Mouse (Mus musculus) heart, embryonic 12.5 days (tissue): ENCODE measurements around the gene Sf3b4. TPM values are rescaled to one million over a fixed set of nuclear protein-coding genes. Genes with fewer than 3 reads are reported as not detected.
"Not testable (repeated sequence)": the region's sequence is repeated elsewhere in the genome, so short reads cannot be mapped to it uniquely, and the experiment has no call there.

ENCODE experiments used
- ATAC-seq: fragments of 200-750 bp; cut with Nextera tagmentation; 2 replicates; pipeline ENCODE4 v1.8.0; 2017; ENCODE audit warnings: moderate TSS enrichment, moderate library complexity; ENCODE audit not compliant: insufficient number of reproducible peaks, low FRiP score
- H3K27ac ChIP-seq: fragments of 300-500 bp; sonication (generic); 2 replicates; pipeline ENCODE4 v1.5.1; 2016; ENCODE audit warnings: mild to moderate bottlenecking, moderate library complexity; ENCODE audit not compliant: poor library complexity, severe bottlenecking
- H3K27me3 ChIP-seq: fragments of 300-500 bp; sonication (generic); replicated peaks from 2 replicates; pipeline ENCODE4 v1.6.1; 2016; ENCODE audit warnings: mild to moderate bottlenecking, moderate library complexity
- H3K36me3 ChIP-seq: fragments of 300-500 bp; sonication (generic); 2 replicates; pipeline ENCODE4 v1.6.1; 2016; ENCODE audit warnings: mild to moderate bottlenecking, moderate library complexity
- H3K4me1 ChIP-seq: fragments of 300-500 bp; sonication (generic); replicated peaks from 2 replicates; pipeline ENCODE4 v1.6.1; 2016; ENCODE audit warnings: mild to moderate bottlenecking
- H3K4me2 ChIP-seq: fragments of 300-500 bp; sonication (generic); 2 replicates; pipeline ENCODE4 v1.6.1; 2016; ENCODE audit warnings: mild to moderate bottlenecking, moderate library complexity
- H3K4me3 ChIP-seq: fragments of 300-500 bp; sonication (generic); 2 replicates; pipeline ENCODE4 v1.5.1; 2016; ENCODE audit warnings: mild to moderate bottlenecking
- H3K9ac ChIP-seq: fragments of 300-500 bp; sonication (generic); 2 replicates; pipeline ENCODE4 v1.6.1; 2016; ENCODE audit warnings: mild to moderate bottlenecking, moderate library complexity
- H3K9me3 ChIP-seq: fragments of 300-500 bp; sonication (generic); replicated peaks from 2 replicates; pipeline ENCODE4 v1.6.1; 2016; ENCODE audit warnings: mild to moderate bottlenecking, moderate library complexity
- WGBS: fragments of 180-500 bp; shearing (Covaris S2); methylation state at CpG from one replicate; pipeline ENCODE4 v1.1.7; 2016; 5-methylcytosine and 5-hydroxymethylcytosine counted together
- polyA plus RNA-seq: library from polyadenylated mRNA; unstranded; fragments of >200 nt; fragmentation: Nextera tagmentation; extraction: Ambion mirVana; gene quantifications from 2 replicates; pipeline ENCODE4 v1.2.1, GENCODE M21; 2016

Sf3b4 gene
- polyA plus RNA-seq, 1 experiment from 2014 or later, result 107 TPM

GRCm38 (mm10) chr3:96160222-96160802 is 11.8 kb upstream of the Sf3b4 start:
- Histone ChIP-seq H3K27ac (peak overlapping the region; percentile 79), H3K36me3 (peaks cover 16% of the 10 kb centered on the region), H3K27me3 (peaks cover 7% of the 10 kb centered on the region; the same call in 1 of the 2 replicates), H3K9ac (peak overlapping the region; percentile 72), H3K4me3 (no peak overlapping the region), H3K9me3 (no peaks in the 10 kb centered on the region), H3K4me1 (peaks cover 18% of the 10 kb centered on the region), H3K4me2 (peak overlapping the region; percentile 91)
- ATAC-seq, result peak; percentile 74
- WGBS, result 40% methylated on average over 4 of the region's 4 CpGs

DNA sequence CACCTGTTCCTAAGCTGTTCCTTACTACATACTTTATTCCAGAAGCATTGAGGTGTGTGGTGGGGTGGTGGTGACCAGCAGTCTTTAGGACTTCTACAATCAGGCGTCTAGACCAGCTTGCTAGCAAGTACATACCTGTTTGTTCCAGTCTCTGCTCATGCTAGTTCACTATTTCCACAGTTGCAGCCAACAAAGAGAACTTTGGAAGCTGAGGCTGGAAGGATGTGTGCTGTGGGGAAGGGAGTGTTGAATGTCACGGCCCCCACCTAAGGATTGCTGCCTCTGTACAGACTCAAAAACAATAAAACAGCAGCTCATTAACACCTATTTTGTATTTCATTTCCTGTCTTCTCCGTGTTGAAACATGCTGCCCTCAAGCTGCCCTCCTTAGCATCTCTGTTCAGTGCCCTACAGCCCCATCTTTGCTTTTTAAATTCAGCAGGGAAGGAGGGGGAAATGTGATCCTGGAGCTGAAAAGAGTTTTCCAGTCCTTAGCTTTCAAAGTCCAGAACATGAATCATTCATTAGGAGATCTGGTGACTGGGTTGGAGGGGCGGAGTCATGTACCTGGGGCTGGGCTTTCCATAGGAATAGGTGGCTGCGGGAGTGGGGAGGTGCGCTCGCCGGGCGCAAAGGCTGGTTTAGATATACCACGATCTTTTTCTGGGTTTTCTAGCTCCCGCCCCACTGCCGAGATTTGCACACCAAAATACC is 11.2 kb upstream of the Sf3b4 start:
- Histone ChIP-seq H3K27ac (peak overlapping the region; percentile 79), H3K9me3 (no peaks in the 10 kb centered on the region), H3K4me3 (peak overlapping the region; percentile 43), H3K4me2 (peak overlapping the region; percentile 91), H3K36me3 (peaks cover 9% of the 10 kb centered on the region), H3K9ac (peak overlapping the region; percentile 72), H3K4me1 (peaks cover 18% of the 10 kb centered on the region), H3K27me3 (peaks cover 7% of the 10 kb centered on the region; the same call in 1 of the 2 replicates)
- 1% methylated on average over 12 of the region's 12 CpGs for WGBS
- peak; percentile 70 for ATAC-seq

GRCm38 (mm10) chr3:96161869-96162840 is 10.0 kb upstream of the Sf3b4 start, which contains the start of gene Mtmr11:
TSS of gene Mtmr11 (plus strand) at chr3:96162004.
- peaks cover 7% of the 10 kb centered on the region; the same call in 1 of the 2 replicates for H3K27me3 ChIP-seq
- peak within 1 kb of the TSS; percentile 79 for H3K27ac ChIP-seq
- peaks cover 18% of the 10 kb centered on the region for H3K4me1 ChIP-seq
- 11% methylated on average over 15 of the region's 16 CpGs for WGBS
- H3K36me3 ChIP-seq, result peaks cover 4% of the 10 kb centered on the region
- H3K9ac ChIP-seq, result peak within 1 kb of the TSS; percentile 72
- ATAC-seq, result no peak
- no peaks in the 10 kb centered on the region for H3K9me3 ChIP-seq
- peak within 1 kb of the TSS; percentile 43 for H3K4me3 ChIP-seq
- peak within 1 kb of the TSS; percentile 91 for H3K4me2 ChIP-seq

DNA sequence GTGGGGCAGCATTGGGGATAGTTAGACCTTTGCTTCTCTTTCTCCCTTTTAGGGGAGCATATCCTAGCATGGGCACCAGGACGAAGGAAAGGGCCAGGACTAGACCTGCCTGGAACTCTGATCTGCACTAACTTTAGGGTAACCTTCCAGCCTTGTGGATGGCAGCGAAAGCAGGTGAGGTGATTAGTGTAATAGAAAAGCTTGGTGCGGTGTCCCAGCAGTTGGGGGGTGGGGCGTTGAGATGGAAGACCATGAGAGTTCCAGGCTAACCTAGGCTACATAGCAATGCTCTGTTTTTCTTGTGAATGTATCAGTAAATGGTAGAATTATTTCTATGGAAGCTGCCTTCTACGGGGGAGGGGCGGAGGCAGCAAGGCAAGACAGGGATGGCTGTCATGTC is 9.1 kb upstream of the Sf3b4 start:
- H3K9ac ChIP-seq, result no peak overlapping the region
- no peak overlapping the region for H3K27ac ChIP-seq
- 80% methylated on average over 6 of the region's 6 CpGs for WGBS
- peaks cover 18% of the 10 kb centered on the region for H3K4me1 ChIP-seq
- H3K4me3 ChIP-seq, result 0 out of 2 replicates have a peak overlapping the region, but pooled peaks have one; percentile 43
- H3K36me3 ChIP-seq, result no peaks in the 10 kb centered on the region
- H3K4me2 ChIP-seq, result no peak overlapping the region
- H3K9me3 ChIP-seq, result no peaks in the 10 kb centered on the region
- H3K27me3 ChIP-seq, result peaks cover 7% of the 10 kb centered on the region; the same call in 1 of the 2 replicates
- no peak for ATAC-seq

DNA sequence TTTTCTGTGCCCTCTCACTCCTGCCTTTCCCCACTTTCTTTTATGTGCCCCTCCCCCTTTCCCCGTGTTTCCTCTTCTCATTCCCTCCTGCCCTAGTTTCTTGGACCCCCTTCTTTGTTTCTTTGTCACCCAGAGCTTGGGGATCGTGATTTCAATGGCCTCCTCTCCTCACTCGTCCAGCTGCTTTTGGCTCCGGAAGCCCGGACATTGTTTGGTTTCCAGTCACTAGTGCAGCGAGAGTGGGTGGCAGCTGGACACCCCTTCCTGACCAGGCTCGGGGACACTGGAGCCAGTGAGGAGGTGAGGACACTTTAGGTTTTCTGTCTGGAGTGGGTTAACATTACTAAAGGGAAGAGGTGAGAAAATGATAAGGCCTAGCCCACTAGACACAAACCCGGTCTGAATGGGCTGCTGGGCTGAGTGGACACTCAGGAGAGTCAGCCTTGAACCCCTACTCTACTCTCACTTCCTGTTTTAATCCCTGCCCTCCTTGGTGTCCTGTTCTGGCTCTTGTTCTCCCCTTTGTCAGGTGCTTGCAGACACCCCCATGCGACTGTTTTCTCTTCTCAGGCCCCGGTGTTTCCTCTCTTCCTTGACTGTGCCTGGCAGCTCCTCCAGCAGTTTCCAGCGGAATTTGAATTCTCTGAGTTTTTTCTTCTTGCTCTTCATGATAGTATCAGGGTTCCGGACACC is 3.5 kb upstream of the Sf3b4 start:
- Histone ChIP-seq H3K4me3 (no peak overlapping the region), H3K36me3 (peaks cover 10% of the 10 kb centered on the region), H3K4me2 (no peak overlapping the region), H3K9ac (no peak overlapping the region), H3K9me3 (no peaks in the 10 kb centered on the region), H3K27me3 (no peaks in the 10 kb centered on the region), H3K4me1 (peaks cover 28% of the 10 kb centered on the region), H3K27ac (peak overlapping the region; percentile 5; the same call in 1 of the 2 replicates)
- no peak for ATAC-seq
- 65% methylated on average over 12 of the region's 12 CpGs for WGBS

DNA sequence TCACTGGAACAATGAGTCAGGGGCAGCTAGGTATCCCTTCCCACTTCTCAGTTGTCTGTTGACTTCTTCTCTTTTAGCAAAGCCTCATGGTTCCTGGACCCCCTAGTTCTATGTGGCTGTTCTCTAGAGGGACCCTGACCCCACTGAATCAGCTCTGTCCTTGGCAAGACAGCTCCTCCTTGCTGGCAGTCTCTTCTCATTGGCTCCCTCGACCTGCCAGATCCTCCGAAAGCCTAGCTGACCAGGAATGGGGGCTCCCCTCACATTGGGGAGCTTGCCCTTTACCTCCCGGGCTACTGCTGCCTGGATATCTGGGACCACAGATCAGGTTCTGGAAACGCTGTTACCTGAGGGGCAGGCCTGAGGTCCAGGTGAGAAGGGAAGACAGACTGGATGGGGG is 1.9 kb upstream of the Sf3b4 start:
- 0 out of 2 replicates have a peak overlapping the region, but pooled peaks have one; percentile 6 for H3K27ac ChIP-seq
- no peak for ATAC-seq

DNA sequence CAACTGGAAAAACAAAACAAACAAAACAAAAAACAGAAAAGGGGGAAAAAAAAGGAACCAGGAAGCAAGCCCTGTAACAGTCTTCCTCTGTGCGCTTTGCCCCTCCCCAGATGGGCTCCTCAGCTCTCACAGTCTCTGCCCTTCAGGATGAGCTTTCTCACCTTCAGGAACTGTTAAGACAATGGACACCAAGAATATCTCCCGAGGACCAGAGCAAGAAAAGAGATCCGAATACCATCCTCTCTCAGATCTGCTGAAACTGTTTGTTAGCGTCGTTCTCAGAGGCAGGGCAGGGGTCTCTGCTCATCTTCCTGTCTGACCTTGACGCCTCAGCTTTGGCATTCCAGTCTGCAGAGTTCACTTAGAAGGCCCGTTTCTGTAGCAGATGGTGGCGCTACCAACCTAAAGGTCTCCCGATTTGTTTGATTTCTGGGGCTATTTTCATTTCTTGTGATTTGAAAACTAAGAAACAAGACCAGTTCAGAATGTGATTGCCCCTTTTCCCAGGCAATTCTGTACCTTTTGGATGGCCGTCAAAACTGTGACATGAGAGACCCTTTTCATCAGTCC is 1.1 kb upstream of the Sf3b4 start:
- H3K27me3 ChIP-seq, result no peaks in the 10 kb centered on the region
- ATAC-seq, result no peak
- WGBS, result 53% methylated on average over 10 of the region's 10 CpGs
- H3K4me3 ChIP-seq, result peak overlapping the region; percentile 98
- peak overlapping the region; percentile 96 for H3K27ac ChIP-seq
- no peak overlapping the region for H3K9ac ChIP-seq
- no peaks in the 10 kb centered on the region for H3K9me3 ChIP-seq
- H3K36me3 ChIP-seq, result peaks cover 32% of the 10 kb centered on the region
- H3K4me1 ChIP-seq, result peaks cover 43% of the 10 kb centered on the region
- H3K4me2 ChIP-seq, result peak overlapping the region; percentile 98

More for the DNA sequence above, 1.9 kb upstream of the Sf3b4 start:
- H3K9ac ChIP-seq, result no peak overlapping the region
- no peak overlapping the region for H3K4me3 ChIP-seq
- H3K4me1 ChIP-seq, result peaks cover 43% of the 10 kb centered on the region
- H3K4me2 ChIP-seq, result no peak overlapping the region
- peaks cover 26% of the 10 kb centered on the region for H3K36me3 ChIP-seq
- no peaks in the 10 kb centered on the region for H3K9me3 ChIP-seq
- no peaks in the 10 kb centered on the region for H3K27me3 ChIP-seq
- WGBS, result 88% methylated on average over 4 of the region's 4 CpGs

DNA sequence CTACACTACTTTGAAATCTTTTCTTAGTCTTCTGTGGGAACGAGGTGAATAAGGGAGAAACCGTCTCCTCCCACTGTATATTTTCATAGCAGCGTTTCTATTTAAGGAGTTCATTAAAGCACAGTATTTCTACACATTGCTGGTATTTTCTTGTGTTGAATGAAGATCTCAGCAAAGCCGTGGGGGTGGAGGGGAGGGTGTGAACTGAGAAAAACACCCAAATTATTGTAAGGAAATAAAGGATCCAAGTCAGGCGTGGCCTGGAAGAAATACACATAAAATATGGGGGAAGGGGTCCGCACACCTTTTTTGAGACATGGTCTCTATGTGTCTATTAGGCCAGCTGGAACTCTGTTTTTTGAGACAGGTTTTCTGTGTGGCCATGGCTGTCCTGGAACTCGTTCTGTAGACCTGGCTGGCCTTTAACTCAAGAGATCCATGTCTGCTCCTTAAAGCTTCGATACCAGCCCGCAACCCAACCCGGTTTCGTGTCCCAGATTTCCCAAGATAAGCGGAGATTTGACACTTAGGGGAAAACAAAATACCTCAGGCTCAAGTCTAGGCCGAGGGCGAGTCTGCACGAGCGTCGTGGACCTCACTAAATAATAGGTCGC is 442 bp upstream of the Sf3b4 start:
- no peak for ATAC-seq
- peak overlapping the region; percentile 98 for H3K4me3 ChIP-seq

GRCm38 (mm10) chr3:96173185-96173584 is 1.1 kb downstream of the Sf3b4 start:
- no peaks in the 10 kb centered on the region for H3K9me3 ChIP-seq
- H3K4me1 ChIP-seq, result peaks cover 43% of the 10 kb centered on the region
- H3K36me3 ChIP-seq, result peaks cover 49% of the 10 kb centered on the region
- peak overlapping the region; percentile 94 for H3K9ac ChIP-seq
- whole genome bisulfite sequencing, result 37% methylated on average over 7 of the region's 7 CpGs
- no peak overlapping the region for H3K27ac ChIP-seq
- H3K27me3 ChIP-seq, result no peaks in the 10 kb centered on the region
- ATAC-seq, result no peak
- H3K4me2 ChIP-seq, result peak overlapping the region; percentile 98
- peak overlapping the region; percentile 98 for H3K4me3 ChIP-seq

More for the DNA sequence above, 442 bp upstream of the Sf3b4 start:
- 18% methylated on average over 18 of the region's 18 CpGs for WGBS
- H3K9ac ChIP-seq, result peak overlapping the region; percentile 94
- H3K27ac ChIP-seq, result peak overlapping the region; percentile 96
- H3K9me3 ChIP-seq, result no peaks in the 10 kb centered on the region
- H3K36me3 ChIP-seq, result peaks cover 39% of the 10 kb centered on the region
- peaks cover 43% of the 10 kb centered on the region for H3K4me1 ChIP-seq
- H3K4me2 ChIP-seq, result peak overlapping the region; percentile 98
- H3K27me3 ChIP-seq, result no peaks in the 10 kb centered on the region

GRCm38 (mm10) chr3:96174042-96174441 is 1.9 kb downstream of the Sf3b4 start:
- not testable (repeated sequence) for H3K4me3 ChIP-seq, H3K27ac ChIP-seq, H3K4me2 ChIP-seq, H3K9ac ChIP-seq, ATAC-seq, H3K9me3 ChIP-seq, H3K27me3 ChIP-seq
- WGBS, result 89% methylated on average over 4 of the region's 4 CpGs
- H3K36me3 ChIP-seq, result peaks cover 56% of the 10 kb centered on the region
- peaks cover 37% of the 10 kb centered on the region for H3K4me1 ChIP-seq
